Mouse (Mus musculus) CH12.LX (cell line): Measurements from ENCODE around the gene Eif4g3. TPM values are rescaled to one million over a fixed set of nuclear protein-coding genes. Genes with fewer than 3 reads are reported as not detected.

Source experiments
- DNase-seq: peaks from one replicate; pipeline ENCODE4 v3.0.0-alpha.2; 2013; ENCODE audit errors: extremely low read depth
- H3K27ac ChIP-seq: 2 replicates; pipeline ENCODE4 v1.5.1; 2012; ENCODE audit warnings: low read depth, mild to moderate bottlenecking, control low read depth, moderate library complexity; ENCODE audit not compliant: insufficient read depth
- H3K27me3 ChIP-seq: replicated peaks from 2 replicates; pipeline ENCODE3; 2012; ENCODE audit warnings: inconsistent platforms
- H3K36me3 ChIP-seq, 2 experiments: replicated peaks in 1 of 2; 2 replicates each; pipeline versions ENCODE3 to v1.6.1; 2012; ENCODE audit warnings: inconsistent platforms in 1 of 2, low read length in 1 of 2, mild to moderate bottlenecking in 1 of 2, mixed read lengths in 1 of 2, moderate library complexity in 1 of 2; ENCODE audit not compliant: control insufficient read depth in 1 of 2, insufficient read depth in 1 of 2
- H3K4me1 ChIP-seq, 2 experiments: 2 replicates each; pipeline ENCODE4 v1.6.1; 2012; ENCODE audit warnings: inconsistent platforms in 1 of 2, moderate library complexity in 1 of 2; ENCODE audit not compliant: insufficient read depth in 2 of 2, control insufficient read depth in 1 of 2
- H3K4me2 ChIP-seq: 2 replicates; pipeline ENCODE4 v1.6.1; 2012; ENCODE audit warnings: low read depth, mild to moderate bottlenecking, control low read depth; ENCODE audit not compliant: poor library complexity, insufficient read depth, severe bottlenecking
- H3K4me3 ChIP-seq, 3 experiments: fragments of 150-350 bp in 1 of 3; sonication (generic) in 1 of 3; replicated peaks in 1 of 3; 2 replicates each; pipeline versions ENCODE3 to v1.5.1; 2011 to 2012; ENCODE audit warnings: low read depth in 2 of 3, low read length in 2 of 3, mild to moderate bottlenecking in 2 of 3, moderate library complexity in 2 of 3, control low read depth in 1 of 3, improper control_type of control experiment in 1 of 3, inconsistent platforms in 1 of 3, mixed read lengths in 1 of 3; ENCODE audit not compliant: poor library complexity in 1 of 3
- H3K79me2 ChIP-seq: replicated peaks from 2 replicates; pipeline ENCODE4 v1.6.1; 2012; ENCODE audit warnings: mild to moderate bottlenecking, moderate library complexity; ENCODE audit not compliant: control insufficient read depth, poor library complexity, insufficient read depth, severe bottlenecking; ENCODE audit errors: extremely low read depth
- H3K9ac ChIP-seq: 2 replicates; pipeline ENCODE4 v1.6.1; 2012; ENCODE audit warnings: low read depth, mild to moderate bottlenecking, control low read depth, moderate library complexity; ENCODE audit not compliant: insufficient read depth
- H3K9me3 ChIP-seq: replicated peaks from 2 replicates; pipeline ENCODE3; 2012; ENCODE audit warnings: low read length, inconsistent platforms, mixed read lengths
- CHD1 ChIP-seq: IDR thresholded peaks from 2 replicates; pipeline ENCODE4 v1.6.1; 2012; ENCODE audit warnings: low read depth, low read length, improper control_type of control experiment, inconsistent platforms
- CHD2 ChIP-seq: IDR thresholded peaks from 2 replicates; pipeline ENCODE4 v1.6.1; 2011; ENCODE audit warnings: low read length, improper control_type of control experiment
- CTCF ChIP-seq, 2 experiments: IDR thresholded peaks in 1 of 2; conservative IDR thresholded peaks in 1 of 2; 2 replicates each; pipeline ENCODE4 v1.5.1; 2011 to 2012; ENCODE audit warnings: low read depth in 2 of 2, low read length in 2 of 2, improper control_type of control experiment in 1 of 2, inconsistent platforms in 1 of 2, mild to moderate bottlenecking in 1 of 2, moderate library complexity in 1 of 2
- E2F4 ChIP-seq: IDR thresholded peaks from 2 replicates; pipeline ENCODE4 v1.6.1; 2011; ENCODE audit warnings: low read depth, low read length, improper control_type of control experiment; ENCODE audit not compliant: insufficient replicate concordance
- EP300 ChIP-seq: IDR thresholded peaks from 2 replicates; pipeline ENCODE4 v1.6.1; 2011; ENCODE audit warnings: low read length, improper control_type of control experiment
- ETS1 ChIP-seq: conservative IDR thresholded peaks from 2 replicates; pipeline ENCODE4 v1.6.1; 2012; ENCODE audit warnings: low read depth, mild to moderate bottlenecking, inconsistent platforms, low read length, improper control_type of control experiment, moderate library complexity
- HCFC1 ChIP-seq: IDR thresholded peaks from 2 replicates; pipeline ENCODE4 v1.6.1; 2012; ENCODE audit warnings: low read depth, mild to moderate bottlenecking, inconsistent platforms, low read length, improper control_type of control experiment
- IRF4 ChIP-seq: IDR thresholded peaks from 2 replicates; pipeline ENCODE4 v1.6.1; 2014; ENCODE audit warnings: low read depth, mild to moderate bottlenecking, inconsistent platforms, low read length, improper control_type of control experiment
- JUN ChIP-seq: IDR thresholded peaks from 2 replicates; pipeline ENCODE4 v1.6.1; 2011; ENCODE audit warnings: low read depth, mild to moderate bottlenecking, low read length, improper control_type of control experiment, moderate library complexity; ENCODE audit not compliant: insufficient read depth
- JUND ChIP-seq: conservative IDR thresholded peaks from 2 replicates; pipeline ENCODE4 v1.6.1; 2011; ENCODE audit warnings: low read depth, low read length, improper control_type of control experiment
- KAT2A ChIP-seq: IDR thresholded peaks from 2 replicates; pipeline ENCODE4 v1.6.1; 2012; ENCODE audit warnings: low read length, improper control_type of control experiment, inconsistent platforms; ENCODE audit not compliant: insufficient replicate concordance
- MAFK ChIP-seq: IDR thresholded peaks from 2 replicates; pipeline ENCODE4 v1.6.1; 2011; ENCODE audit warnings: low read length, improper control_type of control experiment; ENCODE audit not compliant: insufficient replicate concordance
- MAX ChIP-seq: IDR thresholded peaks from 2 replicates; pipeline ENCODE4 v1.6.1; 2011; ENCODE audit warnings: low read length, improper control_type of control experiment
- MAZ ChIP-seq: IDR thresholded peaks from 2 replicates; pipeline ENCODE4 v1.6.1; 2012; ENCODE audit warnings: low read depth, mild to moderate bottlenecking, inconsistent platforms, low read length, improper control_type of control experiment, moderate library complexity
- MEF2A ChIP-seq: IDR thresholded peaks from 2 replicates; pipeline ENCODE4 v1.6.1; 2014; ENCODE audit warnings: low read depth, mild to moderate bottlenecking, inconsistent platforms, low read length, improper control_type of control experiment, borderline replicate concordance
- MXI1 ChIP-seq: IDR thresholded peaks from 2 replicates; pipeline ENCODE4 v1.6.1; 2011; ENCODE audit warnings: mild to moderate bottlenecking, low read depth, low read length, improper control_type of control experiment
- NELFE ChIP-seq: IDR thresholded peaks from 2 replicates; pipeline ENCODE4 v1.6.1; 2011; ENCODE audit warnings: low read depth, low read length, improper control_type of control experiment
- PAX5 ChIP-seq: IDR thresholded peaks from 2 replicates; pipeline ENCODE4 v1.6.1; 2012; ENCODE audit warnings: low read length, inconsistent platforms, mixed read lengths
- POLR2A ChIP-seq: IDR thresholded peaks from 2 replicates; pipeline ENCODE4 v1.6.1; 2011; ENCODE audit warnings: low read depth, mild to moderate bottlenecking, improper control_type of control experiment, low read length
- TBP ChIP-seq: conservative IDR thresholded peaks from 2 replicates; pipeline ENCODE4 v1.6.1; 2011; ENCODE audit warnings: low read depth, low read length, improper control_type of control experiment
- UBTF ChIP-seq: IDR thresholded peaks from 2 replicates; pipeline ENCODE4 v1.6.1; 2012; ENCODE audit warnings: low read depth, mild to moderate bottlenecking, inconsistent platforms, low read length, improper control_type of control experiment, moderate library complexity
- USF1 ChIP-seq: IDR thresholded peaks from 2 replicates; pipeline ENCODE4 v1.6.1; 2014; ENCODE audit warnings: low read depth, mild to moderate bottlenecking, inconsistent platforms, low read length, improper control_type of control experiment
- ZC3H11A ChIP-seq: IDR thresholded peaks from 2 replicates; pipeline ENCODE4 v1.6.1; 2012; ENCODE audit warnings: low read depth, mild to moderate bottlenecking, inconsistent platforms, low read length, improper control_type of control experiment
- ZMIZ1 ChIP-seq: IDR thresholded peaks from 2 replicates; pipeline ENCODE4 v1.6.1; 2012; ENCODE audit warnings: low read depth, mild to moderate bottlenecking, inconsistent platforms, low read length, improper control_type of control experiment
- ZNF384 ChIP-seq: IDR thresholded peaks from 2 replicates; pipeline ENCODE4 v1.6.1; 2012; ENCODE audit warnings: low read depth, low read length, improper control_type of control experiment, inconsistent platforms
- dilution Hi-C: fragments of 300-500 bp; cut with MboI; formaldehyde crosslinking; loops from 2 replicates; pipeline ENCODE4 v1.14.3; 2020; ENCODE audit warnings: low sequenced_read_pairs; ENCODE audit not compliant: extremely low pct_unique_long_range_greater_than_20kb, extremely low pct_ligation_motif_present
- in situ Hi-C: fragments of 300-500 bp; cut with MboI; formaldehyde crosslinking; loops from 3 replicates; pipeline ENCODE4 v1.14.3; 2019; ENCODE audit warnings: low sequenced_read_pairs, low pct_ligation_motif_present, low pct_unique_long_range_greater_than_20kb, mixed read lengths
- polyA plus RNA-seq: library from polyadenylated mRNA; unstranded; fragments of >175 nt; gene quantifications from 2 replicates; pipeline ENCODE4 v1.2.1, GENCODE M21; 2012; ENCODE audit warnings: low read depth; ENCODE audit not compliant: insufficient read length
- total RNA-seq, 2 experiments: library from RNA; depleted of rRNA; stranded (reverse); fragments of 300-350 nt in 1 of 2; fragments of >200 nt in 1 of 2; gene quantifications; 2 replicates each; pipeline ENCODE4 v1.2.3; 2012 to 2014

Eif4g3 gene
- total and polyA plus RNA-seq, 3 experiments = 10.8 to 47.2 (median 24.0) TPM

- TF ChIP-seq CHD1 (no peak), E2F4 (no peak), CHD2 (peak; percentile 87), NELFE (peak; percentile 87), ETS1 (no peak), ZMIZ1 (no peak), TBP (0 out of 2 replicates have a peak, but pooled peaks have one; percentile 34), EP300 (no peak), HCFC1 (peak; percentile 83), MAFK (no peak), USF1 (no peak), ZC3H11A (no peak), MXI1 (peak; percentile 66), PAX5 (no peak)
Observed at GRCm38 (mm10) chr4:138216891-138217392, 224.1 kb downstream of the Eif4g3 start (continued).

DNA sequence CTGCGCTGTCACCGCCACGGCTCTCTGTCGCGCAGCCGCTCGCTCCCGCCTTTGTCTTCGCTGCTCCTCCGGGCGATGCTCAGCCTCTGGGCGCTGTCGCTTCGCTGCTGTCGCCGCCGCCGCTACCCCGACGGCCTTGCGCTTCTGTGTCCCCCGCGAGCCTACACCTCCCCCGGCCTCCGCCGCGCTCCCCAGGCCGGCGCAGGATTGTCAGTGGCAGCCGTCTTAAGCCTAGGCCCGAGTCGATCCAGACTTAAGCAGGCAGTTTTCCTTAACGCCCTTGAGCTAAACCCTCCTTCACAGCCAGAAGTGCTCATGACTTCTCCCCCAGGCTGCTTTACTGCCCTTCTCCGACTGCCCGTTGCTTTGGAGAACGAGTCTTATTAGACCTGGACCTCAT, 224.6 kb downstream of the Eif4g3 start:
- peak overlapping the region; percentile 97 to 99 (median 98) for H3K4me3 ChIP-seq
- H3K27me3 ChIP-seq = no peaks in the 10 kb centered on the region
- dilution Hi-C loops (no loop called here), in situ Hi-C loops (no loop called here)
- no peak for DNase-seq
- no peaks in the 10 kb centered on the region for H3K9me3 ChIP-seq
- TF ChIP-seq PAX5 = no peak
- no peak for TF ChIP-seq ETS1
- no peak for TF ChIP-seq UBTF
- no peak for TF ChIP-seq MAX
- TF ChIP-seq NELFE = no peak
- no peak for TF ChIP-seq MAFK
- no peak for TF ChIP-seq ZMIZ1
- TF ChIP-seq MAZ = no peak
- TF ChIP-seq MEF2A = no peak
- TF ChIP-seq ZNF384 = no peak
- TF ChIP-seq KAT2A = no peak
- no peak for TF ChIP-seq CHD2
- no peak for TF ChIP-seq JUND
- no peak for TF ChIP-seq TBP
- TF ChIP-seq CHD1 = no peak
- no peak for TF ChIP-seq CTCF (conservative IDR thresholded peaks at IDR 0.05 in 1 of 2, IDR thresholded peaks at IDR 0.05 in 1 of 2; ENCODE audit: low read depth in 2 of 2, low read length in 2 of 2)
- no peak for TF ChIP-seq POLR2A
- TF ChIP-seq JUN = no peak
- TF ChIP-seq IRF4 = no peak
- peak overlapping the region; percentile 85 for H3K27ac ChIP-seq
- H3K9ac ChIP-seq = peak overlapping the region; percentile 75
- H3K4me1 ChIP-seq = peaks cover 7 to 43% of the 10 kb centered on the region in 2 experiments
- no peak overlapping the region; the same call in 1 of the 2 replicates for H3K4me2 ChIP-seq
- peaks cover 48% of the 10 kb centered on the region for H3K79me2 ChIP-seq
- H3K36me3 ChIP-seq = peaks cover 8 to 25% of the 10 kb centered on the region in 2 experiments
